Mouse (Mus musculus) myocyte (in vitro differentiated cells): Measurements from ENCODE around the gene Fndc3b. TPM values are rescaled to one million over a fixed set of nuclear protein-coding genes. Genes with fewer than 3 reads are reported as not detected.

Experiments
- H3K27me3 ChIP-seq: one replicate; pipeline ENCODE4 v1.6.1; 2011; ENCODE audit not compliant: control insufficient read depth, insufficient read depth, insufficient read length
- H3K36me3 ChIP-seq: one replicate; pipeline ENCODE4 v1.6.1; 2011; ENCODE audit not compliant: control insufficient read depth, insufficient read depth
- H3K4me2 ChIP-seq: one replicate; pipeline ENCODE4 v1.6.1; 2011; ENCODE audit warnings: low read depth, control low read depth
- H3K4me3 ChIP-seq: one replicate; pipeline ENCODE4 v1.5.1; 2011; ENCODE audit warnings: mild to moderate bottlenecking, control low read depth, moderate library complexity
- H3K79me2 ChIP-seq: one replicate; pipeline ENCODE4 v1.6.1; 2011; ENCODE audit not compliant: control insufficient read depth, insufficient read depth
- H3ac ChIP-seq: one replicate; pipeline ENCODE4 v1.6.1; 2011; ENCODE audit not compliant: control insufficient read depth, insufficient read length
- CEBPB ChIP-seq: IDR thresholded peaks from 2 replicates; pipeline ENCODE4 v1.6.1; 2011; ENCODE audit warnings: mild to moderate bottlenecking, moderate library complexity; ENCODE audit not compliant: poor library complexity, insufficient read depth, severe bottlenecking
- E2F4 ChIP-seq: IDR thresholded peaks from one replicate; pipeline ENCODE4 v1.6.1; 2011; ENCODE audit warnings: mild to moderate bottlenecking, control low read depth, moderate library complexity; ENCODE audit not compliant: insufficient read depth
- MAX ChIP-seq: IDR thresholded peaks from one replicate; pipeline ENCODE4 v1.6.1; 2011; ENCODE audit warnings: low read depth, mild to moderate bottlenecking, control low read depth
- MYOD1 ChIP-seq, 3 experiments: IDR thresholded peaks; one replicate each; pipeline ENCODE4 v1.6.1; 2011; ENCODE audit warnings: control low read depth in 2 of 3, low read depth in 2 of 3, mild to moderate bottlenecking in 2 of 3, moderate library complexity in 1 of 3; ENCODE audit not compliant: insufficient read length in 2 of 3, control insufficient read depth in 1 of 3
- MYOG ChIP-seq, 3 experiments: IDR thresholded peaks; one replicate each; pipeline ENCODE4 v1.6.1; 2011; ENCODE audit warnings: control low read depth in 2 of 3, low read depth in 2 of 3, mild to moderate bottlenecking in 2 of 3; ENCODE audit not compliant: insufficient read length in 2 of 3, control insufficient read depth in 1 of 3, insufficient read depth in 1 of 3
- POLR2A ChIP-seq: IDR thresholded peaks from one replicate; pipeline ENCODE4 v1.6.1; 2011; ENCODE audit warnings: low read depth, mild to moderate bottlenecking, control low read depth, moderate library complexity; ENCODE audit not compliant: insufficient read length
- POLR2AphosphoS2 ChIP-seq: IDR thresholded peaks from one replicate; pipeline ENCODE4 v1.6.1; 2011; ENCODE audit warnings: low read depth, control low read depth; ENCODE audit not compliant: insufficient read length
- REST ChIP-seq: IDR thresholded peaks from one replicate; pipeline ENCODE4 v1.6.1; 2011; ENCODE audit warnings: mild to moderate bottlenecking, control low read depth, moderate library complexity; ENCODE audit not compliant: insufficient read depth, insufficient read length
- SRF ChIP-seq: IDR thresholded peaks from one replicate; pipeline ENCODE4 v1.6.1; 2011; ENCODE audit warnings: low read depth; ENCODE audit not compliant: control insufficient read depth, insufficient read length
- TCF12 ChIP-seq: IDR thresholded peaks from one replicate; pipeline ENCODE4 v1.6.1; 2011; ENCODE audit warnings: mild to moderate bottlenecking, control low read depth; ENCODE audit not compliant: poor library complexity, insufficient read depth, severe bottlenecking
- TCF3 ChIP-seq: IDR thresholded peaks from one replicate; pipeline ENCODE4 v1.6.1; 2011; ENCODE audit warnings: low read depth, control low read depth; ENCODE audit not compliant: insufficient read length
- USF1 ChIP-seq: IDR thresholded peaks from one replicate; pipeline ENCODE4 v1.6.1; 2011; ENCODE audit warnings: low read depth, mild to moderate bottlenecking, control low read depth, moderate library complexity
- polyA plus RNA-seq: library from polyadenylated mRNA; unstranded; fragments of >200 nt; fragmentation: generic; extraction: Trizol; gene quantifications from one replicate; pipeline ENCODE4 v1.2.1, GENCODE M21; 2012; ENCODE audit warnings: missing spikeins

Gene Fndc3b
- polyA plus RNA-seq, 1 experiment, result 25.8 TPM

- Histone ChIP-seq H3K36me3 (no peaks in the 10 kb centered on the region), H3ac (no peak overlapping the region), H3K4me3 (no peak overlapping the region), H3K4me2 (no peak overlapping the region), H3K79me2 (no peaks in the 10 kb centered on the region), H3K27me3 (no peaks in the 10 kb centered on the region)
- no peak for TF ChIP-seq MYOD1 (IDR thresholded peaks at IDR 0.05; ENCODE audit: control insufficient read depth in 1 of 3, insufficient read length in 2 of 3, low read depth in 2 of 3)
- no peak for TF ChIP-seq CEBPB
- no peak for TF ChIP-seq POLR2A
- no peak for TF ChIP-seq MAX
- no peak for TF ChIP-seq TCF3
- no peak for TF ChIP-seq MYOG (IDR thresholded peaks at IDR 0.05; ENCODE audit: control insufficient read depth in 1 of 3, insufficient read depth in 1 of 3, insufficient read length in 2 of 3, low read depth in 2 of 3)
- no peak for TF ChIP-seq E2F4
- no peak for TF ChIP-seq USF1
- no peak for TF ChIP-seq REST
- no peak for TF ChIP-seq POLR2AphosphoS2
- TF ChIP-seq SRF, result no peak
- no peak for TF ChIP-seq TCF12
Observed at GRCm38 (mm10) chr3:27745651-27746050, 34.5 kb upstream of the Fndc3b start.

DNA sequence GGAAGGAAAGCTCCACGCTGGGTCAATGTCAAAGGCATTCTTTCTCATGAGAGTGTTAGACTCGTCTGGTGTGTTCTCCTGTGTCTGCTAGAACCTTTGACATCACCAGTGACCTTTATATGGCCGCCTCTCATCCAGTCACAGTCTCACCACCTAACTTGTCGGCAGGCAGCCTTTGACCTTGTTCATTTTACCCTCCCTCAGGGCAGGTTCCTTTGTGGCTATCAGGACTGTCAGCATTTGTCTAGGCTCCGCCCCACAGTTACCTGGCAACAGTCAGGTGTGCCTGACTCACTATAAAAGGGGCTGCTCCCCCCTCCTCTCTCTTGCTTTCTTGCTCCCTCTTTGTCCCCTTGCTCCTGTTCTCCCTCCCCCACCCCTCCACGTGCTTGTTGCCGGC is 33.6 kb upstream of the Fndc3b start:
- Histone ChIP-seq H3K4me3 (no peak overlapping the region), H3K79me2 (no peaks in the 10 kb centered on the region), H3K36me3 (no peaks in the 10 kb centered on the region), H3K4me2 (no peak overlapping the region), H3ac (no peak overlapping the region), H3K27me3 (no peaks in the 10 kb centered on the region)
- TF ChIP-seq POLR2A, result no peak

GRCm38 (mm10) chr3:27743271-27744145 is 32.4 kb upstream of the Fndc3b start:
- H3K27me3 ChIP-seq, result no peaks in the 10 kb centered on the region
- TF ChIP-seq SRF (no peak), REST (no peak), POLR2AphosphoS2 (no peak), MAX (no peak), CEBPB (no peak), TCF12 (no peak), POLR2A (no peak), E2F4 (no peak), MYOG (IDR thresholded peaks at IDR 0.05; ENCODE audit: control insufficient read depth in 1 of 3, insufficient read depth in 1 of 3, insufficient read length in 2 of 3, low read depth in 2 of 3) (no peak), TCF3 (no peak), USF1 (no peak), MYOD1 (IDR thresholded peaks at IDR 0.05; ENCODE audit: control insufficient read depth in 1 of 3, insufficient read length in 2 of 3, low read depth in 2 of 3) (no peak)

GRCm38 (mm10) chr3:27742124-27742523 is 31.0 kb upstream of the Fndc3b start:
- Histone ChIP-seq H3K4me3 (no peak overlapping the region), H3K4me2 (no peak overlapping the region), H3ac (no peak overlapping the region), H3K36me3 (no peaks in the 10 kb centered on the region), H3K27me3 (no peaks in the 10 kb centered on the region), H3K79me2 (no peaks in the 10 kb centered on the region)
- TF ChIP-seq CEBPB (0 out of 2 replicates have a peak, but pooled peaks have one; percentile 16), REST (no peak)

More at GRCm38 (mm10) chr3:27743271-27744145, 32.4 kb upstream of the Fndc3b start:
- Histone ChIP-seq H3K4me2 (no peak overlapping the region), H3K4me3 (no peak overlapping the region), H3K79me2 (no peaks in the 10 kb centered on the region), H3K36me3 (no peaks in the 10 kb centered on the region), H3ac (no peak overlapping the region)

GRCm38 (mm10) chr3:27740136-27740535 is 29.0 kb upstream of the Fndc3b start:
- Histone ChIP-seq H3K4me3 (no peak overlapping the region), H3K36me3 (no peaks in the 10 kb centered on the region), H3K79me2 (no peaks in the 10 kb centered on the region), H3K4me2 (no peak overlapping the region), H3K27me3 (no peaks in the 10 kb centered on the region), H3ac (no peak overlapping the region)
- TF ChIP-seq TCF3, result no peak
- no peak for TF ChIP-seq USF1
- TF ChIP-seq CEBPB, result no peak
- no peak for TF ChIP-seq POLR2AphosphoS2
- TF ChIP-seq E2F4, result no peak
- TF ChIP-seq MYOD1 (IDR thresholded peaks at IDR 0.05; ENCODE audit: control insufficient read depth in 1 of 3, insufficient read length in 2 of 3, low read depth in 2 of 3), result no peak
- no peak for TF ChIP-seq MYOG (IDR thresholded peaks at IDR 0.05; ENCODE audit: control insufficient read depth in 1 of 3, insufficient read depth in 1 of 3, insufficient read length in 2 of 3, low read depth in 2 of 3)
- no peak for TF ChIP-seq REST
- no peak for TF ChIP-seq POLR2A
- no peak for TF ChIP-seq SRF
- TF ChIP-seq MAX, result no peak
- TF ChIP-seq TCF12, result no peak
